Mouse (Mus musculus): ENCODE measurements at regions not wholly inside any gene's neighbourhood (a gene's known extent, or its start where the extent isn't known, plus 50 kb on each side); places are given as distances from the start of the nearest gene placed in this dataset.

GRCm38 (mm10) chr6:100046186-100046990 is 240.9 kb downstream of the Rybp start:
- no peak for TF ChIP-seq POLR2A (IDR thresholded peaks at IDR 0.05; ENCODE audit: insufficient read depth, low read depth, low read length)
- no peak for TF ChIP-seq CTCF (IDR thresholded peaks at IDR 0.05)
